Mouse (Mus musculus) lung, adult 2 months (tissue): ENCODE results near the gene Mrtfb.

ENCODE experiments used
- CTCF ChIP-seq: fragments of 200-500 bp; IDR thresholded peaks from 2 replicates; pipeline ENCODE4 v1.5.1; 2011; ENCODE audit warnings: mild to moderate bottlenecking, low read length, control low read depth; ENCODE audit not compliant: insufficient read depth
- POLR2A ChIP-seq: fragments of 200-500 bp; IDR thresholded peaks from 2 replicates; pipeline ENCODE4 v1.6.1; 2011; ENCODE audit warnings: low read depth, mild to moderate bottlenecking, control low read depth, low read length, borderline replicate concordance; ENCODE audit errors: extremely low read depth

DNA sequence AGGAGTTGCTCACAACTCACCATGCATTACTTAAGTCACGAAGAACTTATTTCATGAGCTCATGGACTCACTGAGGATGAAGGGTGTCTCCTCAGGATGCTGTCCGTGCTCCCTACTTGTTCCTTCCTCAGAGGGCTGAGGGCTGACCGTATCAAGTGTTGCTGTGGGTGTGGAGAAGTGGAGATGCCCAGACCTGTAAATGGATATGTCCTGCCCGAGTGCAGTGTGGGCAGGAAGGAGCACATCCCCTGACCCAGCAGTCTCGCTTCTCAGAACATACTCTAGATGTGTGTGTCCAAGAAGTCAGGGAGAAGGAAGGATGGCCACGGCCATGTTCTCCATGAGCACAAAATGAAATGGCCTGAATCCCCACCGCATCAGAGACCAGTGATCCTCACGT, 38.3 kb upstream of the Mrtfb start:
- no peak for TF ChIP-seq CTCF
- TF ChIP-seq POLR2A: no peak
